ENCODE assay signal across 13 mouse cellular contexts in genomic region chr4:132038809-132039208, GRCm38 (mm10). TPM values are rescaled to one million over a fixed set of nuclear protein-coding genes. Genes with fewer than 3 reads are reported as not detected.
DNase-seq lines count a peak whose midpoint lies in the region; ATAC-seq and TF ChIP-seq lines count a peak whose summit lies in the region.
"Had no signal": no experiment of that assay in that cellular context is flagged by ENCODE, and none has a peak within 500 bp of the region (broad histone marks: within the 10 kb centered on the region; RNA-seq: fewer than 3 reads in every experiment).

No protein-coding gene starts in this region.

- peak; percentile 65 for ATAC-seq in lung, postnatal 0 days
- ATAC-seq in liver, postnatal 0 days = peak; percentile 27; the same call in 1 of the 2 replicates

- no peaks in the 10 kb centered on the region for H3K9me3 ChIP-seq in lung, postnatal 0 days (ENCODE audit: low read length)
- H3K9me3 ChIP-seq in liver, postnatal 0 days (ENCODE audit: low read length) = no peaks in the 10 kb centered on the region
- H3K9me3 ChIP-seq: G1E had no signal

- peak; percentile 52; the same call in 1 of the 2 replicates for TF ChIP-seq EP300 in lung, postnatal 0 days (IDR thresholded peaks at IDR 0.05)
- TF ChIP-seq EP300 in liver, postnatal 0 days (IDR thresholded peaks at IDR 0.05; ENCODE audit: low read depth) = peak; percentile 76

- TF ChIP-seq POLR2A in lung, adult 2 months (IDR thresholded peaks at IDR 0.05; ENCODE audit: borderline replicate concordance, extremely low read depth, low read depth, low read length) = no peak
- no peak for TF ChIP-seq POLR2A in cortical plate, adult 2 months (IDR thresholded peaks at IDR 0.05; ENCODE audit: extremely low read depth, insufficient read depth, low read length)

- no peak overlapping the region for H3K4me3 ChIP-seq in lung, postnatal 0 days (ENCODE audit: low read depth, low read length)
- no peak overlapping the region for H3K4me3 ChIP-seq in lung, adult 2 months (replicated peaks; ENCODE audit: extremely low read depth, low read depth, low read length)
- no peak overlapping the region for H3K4me3 ChIP-seq in cortical plate, adult 2 months (ENCODE audit: insufficient read depth, low read length)
- no peak overlapping the region for H3K4me3 ChIP-seq in liver, postnatal 0 days (ENCODE audit: low read depth, low read length)
- H3K4me3 ChIP-seq: erythroblast, embryonic 14.5 days had no signal

- TF ChIP-seq CTCF in lung, postnatal 0 days (IDR thresholded peaks at IDR 0.05) = no peak
- no peak for TF ChIP-seq CTCF in lung, adult 2 months (IDR thresholded peaks at IDR 0.05; ENCODE audit: insufficient read depth, low read length)
- TF ChIP-seq CTCF in cortical plate, adult 2 months (IDR thresholded peaks at IDR 0.05; ENCODE audit: extremely low read depth, insufficient read depth, low read length) = no peak
- TF ChIP-seq CTCF in liver, postnatal 0 days (IDR thresholded peaks at IDR 0.05; ENCODE audit: low read depth) = no peak

- intact Hi-C loops in heart, postnatal 14 days (cut with DNase I) = no loop called here

- no peak overlapping the region for H3K4me2 ChIP-seq in lung, postnatal 0 days (replicated peaks; ENCODE audit: low read depth, low read length)
- H3K4me2 ChIP-seq in liver, postnatal 0 days (ENCODE audit: low read depth, low read length) = no peak overlapping the region

- peak; percentile 97 for DNase-seq in heart, adult 11 months
- no peak for DNase-seq in heart, postnatal 14 days
- peak; percentile 17 for DNase-seq in lung, postnatal 0 days (ENCODE audit: low spot score)
- no peak for DNase-seq in lung, adult 2 months
- DNase-seq in liver, postnatal 0 days = no peak
- DNase-seq in embryo, embryonic 10.5 days (ENCODE audit: low spot score) = no peak
- no peak for DNase-seq in testis, postnatal 10 days (ENCODE audit: low spot score)
- DNase-seq: cerebellum, postnatal 36 days; kidney, postnatal 4 days had no signal

- WGBS in lung, postnatal 0 days = 80% methylated on average over 2 of the region's 2 CpGs
- WGBS in lung, adult 2 months = 63% methylated on average over 2 of the region's 2 CpGs
- 60% methylated on average over 2 of the region's 2 CpGs for WGBS in liver, postnatal 0 days (ENCODE audit: insufficient replicate concordance)

- H3K9ac ChIP-seq in lung, postnatal 0 days (replicated peaks; ENCODE audit: low read depth) = no peak overlapping the region
- H3K9ac ChIP-seq in liver, postnatal 0 days (replicated peaks) = no peak overlapping the region

- no peaks in the 10 kb centered on the region for H3K27me3 ChIP-seq in lung, postnatal 0 days (replicated peaks; ENCODE audit: insufficient read depth, low read length)
- no peaks in the 10 kb centered on the region for H3K27me3 ChIP-seq in liver, postnatal 0 days (ENCODE audit: insufficient read depth, low read length)

- H3K27ac ChIP-seq in lung, postnatal 0 days (ENCODE audit: low read length) = peak overlapping the region; percentile 6; the same call in 1 of the 2 replicates
- H3K27ac ChIP-seq in cortical plate, adult 2 months (ENCODE audit: insufficient read depth, low read length) = peak overlapping the region; percentile 71
- peak overlapping the region; percentile 74; the same call in 1 of the 2 replicates for H3K27ac ChIP-seq in liver, postnatal 0 days (ENCODE audit: low read depth)

- no peaks in the 10 kb centered on the region for H3K36me3 ChIP-seq in lung, postnatal 0 days (ENCODE audit: insufficient read depth, low read length)
- peaks cover 17% of the 10 kb centered on the region for H3K36me3 ChIP-seq in liver, postnatal 0 days (replicated peaks; ENCODE audit: insufficient read depth, low read length)

- H3K4me1 ChIP-seq in lung, postnatal 0 days (ENCODE audit: insufficient read depth, low read depth, low read length) = peaks cover 9% of the 10 kb centered on the region; the same call in 1 of the 2 replicates
- H3K4me1 ChIP-seq in lung, adult 2 months (ENCODE audit: control insufficient read depth, insufficient read depth, low read length) = peaks cover 27% of the 10 kb centered on the region
- H3K4me1 ChIP-seq in cortical plate, adult 2 months (ENCODE audit: control insufficient read depth, insufficient read depth, low read length) = no peaks in the 10 kb centered on the region; the same call in 1 of the 2 replicates
- H3K4me1 ChIP-seq in liver, postnatal 0 days (ENCODE audit: insufficient read depth) = peaks cover 26% of the 10 kb centered on the region

RNA-seq across cellular contexts. Expression of gene Gm10300, which starts 35.7 kb away (rescaled TPM):
- under 1 TPM; 0.15 to 0.19 TPM for total RNA-seq in heart, postnatal 14 days (2021)
- polyA plus RNA-seq in lung, postnatal 0 days (2015; fragmentation: Nextera tagmentation; extraction: Ambion mirVana) = 0.15 and 0.18 TPM in 2 replicates
- 0.07 and 0.25 TPM in 2 replicates for polyA plus RNA-seq in lung, adult 2 months (2012; rRNA removed)
- polyA plus RNA-seq in cortical plate, adult 2 months (2012; rRNA removed) = 0.10 and 0.19 TPM in 2 replicates
- 0.18 and 0.28 TPM in 2 replicates for polyA plus RNA-seq in liver, postnatal 0 days (2015; fragmentation: Nextera tagmentation; extraction: Ambion mirVana)
- polyA plus RNA-seq: frontal cortex, adult 2 months had no signal

RNA-seq across cellular contexts. Expression of gene Epb41, which starts 36.3 kb away (rescaled TPM):
- 100 to 1,000 TPM; 216 to 281 TPM for total RNA-seq in heart, postnatal 14 days (2021)
- polyA plus RNA-seq in lung, postnatal 0 days (2015; fragmentation: Nextera tagmentation; extraction: Ambion mirVana) = 29.9 and 32.5 TPM in 2 replicates
- 38.3 and 45.3 TPM in 2 replicates for polyA plus RNA-seq in lung, adult 2 months (2012; rRNA removed)
- polyA plus RNA-seq in cortical plate, adult 2 months (2012; rRNA removed) = 36.5 and 37.8 TPM in 2 replicates
- polyA plus RNA-seq in liver, postnatal 0 days (2015; fragmentation: Nextera tagmentation; extraction: Ambion mirVana) = 65.7 and 75.1 TPM in 2 replicates

Comparison
In these comparisons a context has a peak if more than half of its experiments do, and no peak if none do; other contexts are left out.
1. DNase-seq: peak in heart, adult 11 months (single experiment) and lung, postnatal 0 days (single experiment); none in heart, postnatal 14 days (0 of 2), lung, adult 2 months (single experiment), liver, postnatal 0 days (single experiment), embryo, embryonic 10.5 days (single experiment) and testis, postnatal 10 days (single experiment).
2. H3K27ac ChIP-seq: peak in every context shown above with its lines; median percentile 74 in liver, postnatal 0 days; 71 in cortical plate, adult 2 months; 6 in lung, postnatal 0 days.